Mouse (Mus musculus): ENCODE results near the gene Plxnb3.

Plxnb3 gene

DNA sequence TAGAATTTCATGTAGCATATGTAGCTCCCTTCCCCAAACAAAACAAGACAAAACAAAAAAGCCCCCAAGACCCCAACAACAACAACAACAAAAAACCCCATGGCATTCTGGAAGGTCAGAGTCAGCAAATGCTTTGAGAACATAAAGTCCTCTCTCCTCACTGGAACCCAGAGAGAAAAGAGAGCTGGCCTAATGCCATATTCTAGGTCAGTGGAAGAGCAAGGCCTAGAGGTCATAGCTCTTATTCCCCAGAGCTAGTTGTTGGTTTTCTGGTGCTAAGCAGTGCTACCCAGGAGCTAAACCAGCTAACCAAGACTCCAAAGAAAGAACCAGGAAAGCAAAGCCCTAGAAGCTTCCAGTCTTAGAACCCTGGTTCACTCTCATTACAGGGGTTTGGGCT lies 28.8 kb downstream of the Plxnb3 start:
- no peak for DNase-seq (ENCODE audit: low read depth)

DNA sequence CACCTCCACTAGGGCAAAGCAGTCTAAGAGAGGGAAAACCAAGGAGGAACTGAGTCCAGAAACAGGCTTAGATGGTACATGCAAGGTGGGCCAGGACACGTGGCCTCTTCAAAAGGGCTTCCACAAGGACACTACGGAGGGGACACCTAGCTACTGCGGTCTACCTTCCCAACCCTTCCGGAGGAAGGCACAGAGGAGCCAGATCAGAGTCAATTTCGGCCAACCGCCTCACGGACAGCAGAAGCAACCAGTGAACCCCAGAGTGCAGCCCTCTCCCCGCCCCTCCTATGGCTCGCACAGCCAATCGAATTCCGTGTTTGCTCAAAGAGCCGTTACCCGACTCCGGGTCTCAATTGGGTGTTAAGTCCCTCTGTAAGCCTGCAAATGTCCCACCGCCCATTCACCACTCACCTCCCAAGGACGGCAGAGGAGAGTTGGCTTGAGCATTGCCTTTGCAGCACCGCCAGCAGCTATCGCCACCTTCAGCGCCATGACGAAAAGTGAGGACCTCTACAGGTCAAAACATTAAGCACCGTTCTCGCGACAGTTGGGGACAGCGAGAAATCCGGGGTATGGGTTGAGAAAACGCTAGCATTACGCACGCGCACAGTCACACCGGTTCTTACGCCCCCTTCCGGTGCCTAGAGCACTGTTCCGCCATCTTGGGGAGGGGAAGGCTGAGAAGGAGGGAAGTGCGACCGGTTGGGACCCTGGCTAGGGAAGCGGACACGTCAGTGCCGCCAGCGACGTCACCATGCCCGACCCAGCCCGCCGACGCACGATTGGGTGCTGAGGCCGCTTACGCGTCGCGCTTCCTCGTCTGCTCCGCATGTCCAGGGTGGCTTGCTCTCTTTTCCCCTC lies 29.7 kb downstream of the Plxnb3 start, which contains the start of the genes Idh3g and Ssr4:
Gene Idh3g (minus strand): TSS at position 534 of the 861 bp plus-strand sequence.
Gene Ssr4 (plus strand): TSS at position 665 of the 861 bp plus-strand sequence.
- DNase-seq (ENCODE audit: low read depth): peak; percentile 92

DNA sequence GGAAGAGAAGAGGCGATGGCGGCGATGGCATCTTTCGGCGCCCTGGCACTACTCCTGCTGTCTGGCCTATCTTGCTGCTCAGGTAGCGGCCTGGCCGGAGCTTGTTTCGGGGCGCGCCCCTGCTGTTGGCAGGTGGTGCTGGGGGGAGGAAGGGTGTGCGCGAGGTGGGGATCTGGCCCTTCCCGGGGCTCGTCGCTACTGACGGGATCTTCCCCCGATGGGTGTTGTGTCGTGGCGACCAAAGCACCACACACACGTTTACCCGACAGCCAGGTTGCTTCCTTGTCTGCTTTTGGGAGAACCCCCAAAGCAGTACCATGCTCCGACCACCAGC lies 30.3 kb downstream of the Plxnb3 start:
- no peak for DNase-seq (ENCODE audit: low read depth)

DNA sequence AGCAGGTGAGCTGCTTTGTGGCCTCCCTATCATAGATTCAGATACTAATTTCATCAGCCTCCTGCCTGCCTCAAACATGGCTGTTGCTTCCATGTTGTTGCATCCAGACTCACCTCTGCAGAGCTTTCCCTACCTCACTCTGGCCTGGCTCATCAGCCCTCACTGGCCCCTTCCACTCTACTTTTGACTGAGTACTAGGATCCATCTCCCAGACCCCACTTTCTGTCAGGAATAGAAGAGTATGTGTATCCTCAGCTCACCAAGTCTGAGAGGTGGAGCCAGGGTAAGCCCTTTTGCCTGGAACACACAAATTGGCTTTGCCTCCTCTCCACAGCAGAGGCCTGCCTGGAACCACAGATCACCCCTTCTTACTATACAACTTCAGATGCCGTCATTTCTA lies 31.6 kb downstream of the Plxnb3 start:
- no peak for DNase-seq (ENCODE audit: low read depth)

DNA sequence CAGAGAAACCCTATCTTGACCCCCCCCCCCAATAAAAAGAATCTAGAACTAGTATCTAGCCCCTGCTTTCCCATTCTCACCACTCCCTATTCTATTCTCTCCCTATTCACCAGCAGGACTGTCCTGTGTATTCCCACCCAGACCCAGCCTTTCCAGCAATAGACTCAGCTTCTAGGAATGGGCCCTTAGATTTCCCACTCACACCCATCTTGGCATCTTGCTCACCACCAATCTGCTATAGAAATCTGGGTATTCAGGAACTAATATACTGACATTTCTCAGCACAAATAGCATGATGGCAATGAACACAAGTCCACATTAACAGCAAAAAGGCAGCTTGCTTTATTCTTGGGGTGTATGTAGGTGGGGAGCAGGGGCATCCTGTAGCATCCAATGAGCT lies 36.1 kb downstream of the Plxnb3 start:
- DNase-seq (ENCODE audit: low read depth): no peak

DNA sequence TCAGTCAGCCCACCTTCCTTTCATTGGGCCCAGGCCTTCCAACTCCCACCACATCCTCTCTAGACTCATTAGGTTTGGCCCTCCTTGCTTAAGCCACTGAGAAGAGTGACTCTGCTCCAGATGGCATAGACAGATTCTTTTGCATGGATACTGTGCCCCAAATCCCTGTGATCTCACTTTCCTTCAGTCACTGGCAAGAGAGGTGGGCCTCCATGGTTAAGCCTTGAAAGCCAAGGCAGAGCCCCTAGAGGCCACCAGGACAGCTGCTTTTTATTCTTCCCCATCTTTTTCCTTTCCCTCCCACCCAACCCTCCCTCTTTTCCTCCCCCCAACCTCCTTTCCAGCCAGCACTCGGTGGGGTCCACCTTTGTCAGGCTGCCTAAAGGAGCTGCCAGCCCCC lies 36.6 kb downstream of the Plxnb3 start:
- DNase-seq (ENCODE audit: low read depth): no peak

DNA sequence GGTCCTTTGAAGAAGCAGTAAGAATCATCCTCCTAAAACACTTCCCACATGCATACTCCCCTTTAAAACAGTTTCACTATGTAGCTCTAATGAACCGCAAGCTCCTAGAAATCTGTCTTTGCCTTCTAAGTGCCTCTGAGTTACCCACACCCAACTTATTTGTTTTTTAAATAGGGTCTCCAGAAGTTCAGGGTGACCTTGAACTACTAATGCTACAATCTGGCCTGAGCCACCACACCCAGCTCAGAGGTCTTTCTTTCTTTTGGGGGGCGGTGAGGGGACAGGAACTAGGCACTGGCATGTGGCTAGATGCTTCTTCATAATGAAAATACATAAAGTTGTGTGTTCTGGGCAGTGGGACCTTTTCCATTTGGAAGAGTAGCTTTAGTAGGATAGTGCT lies 40.6 kb downstream of the Plxnb3 start:
- DNase-seq (ENCODE audit: low read depth): no peak

DNA sequence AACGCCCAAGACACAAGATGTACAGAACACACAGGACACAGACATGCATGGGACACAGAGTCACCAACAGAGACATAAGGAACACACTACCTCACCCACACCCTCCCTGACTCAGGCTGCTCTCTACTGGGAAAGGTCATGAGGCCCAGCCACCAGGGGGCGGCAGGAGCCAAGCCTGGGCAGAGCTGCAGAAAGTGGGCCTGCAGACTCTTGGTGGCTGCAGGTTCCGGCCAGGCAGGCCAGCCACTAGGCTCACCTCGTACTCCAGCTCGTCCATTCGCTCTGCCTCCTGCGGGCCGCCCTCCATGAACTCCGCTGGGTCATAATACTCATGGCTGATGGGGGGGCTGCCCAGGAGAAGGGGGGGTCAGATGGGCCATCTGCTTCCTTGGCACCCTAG lies 41.6 kb downstream of the Plxnb3 start:
- peak; percentile 36 for DNase-seq (ENCODE audit: low read depth)

DNA sequence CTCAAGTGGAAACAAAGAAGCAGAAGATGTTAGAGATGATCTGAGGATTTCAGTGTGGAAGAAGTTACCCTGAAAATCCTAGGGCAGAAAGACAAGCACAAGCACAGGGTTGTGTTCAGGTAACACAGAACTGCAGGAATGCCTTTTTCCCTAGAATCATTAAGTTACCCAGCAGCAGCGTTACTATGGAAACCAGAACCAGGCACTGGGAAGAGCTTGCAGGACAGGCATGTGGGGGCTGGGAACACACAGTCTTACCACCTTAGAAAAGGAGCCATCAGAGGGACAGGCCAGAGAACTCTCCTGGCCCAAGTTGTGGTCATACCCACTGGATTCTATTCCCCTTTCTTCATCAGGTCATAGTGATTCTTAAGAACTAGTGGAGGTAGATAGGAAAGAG lies 48.9 kb downstream of the Plxnb3 start:
- DNase-seq (ENCODE audit: low read depth): no peak

DNA sequence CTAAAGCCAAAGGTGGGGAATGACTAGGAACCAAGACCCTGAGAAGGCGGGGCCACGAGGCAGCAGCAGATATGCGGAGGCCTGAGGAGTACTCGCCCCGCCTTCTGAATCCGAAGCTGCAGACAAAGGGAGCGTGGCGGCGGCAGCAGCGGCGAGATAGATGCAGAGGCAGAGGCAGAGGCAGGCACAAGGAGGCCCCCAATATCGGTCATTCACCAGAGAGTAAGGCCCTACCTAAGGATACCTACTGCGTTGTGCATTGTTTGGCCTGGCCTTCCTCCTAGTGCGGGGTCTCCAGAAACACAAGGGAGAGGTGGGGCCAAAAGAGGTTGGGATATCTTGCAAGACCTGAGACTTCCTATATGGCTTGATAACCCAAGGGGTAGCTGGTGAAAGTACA lies 58.2 kb downstream of the Plxnb3 start:
- DNase-seq (ENCODE audit: low read depth): no peak

DNA sequence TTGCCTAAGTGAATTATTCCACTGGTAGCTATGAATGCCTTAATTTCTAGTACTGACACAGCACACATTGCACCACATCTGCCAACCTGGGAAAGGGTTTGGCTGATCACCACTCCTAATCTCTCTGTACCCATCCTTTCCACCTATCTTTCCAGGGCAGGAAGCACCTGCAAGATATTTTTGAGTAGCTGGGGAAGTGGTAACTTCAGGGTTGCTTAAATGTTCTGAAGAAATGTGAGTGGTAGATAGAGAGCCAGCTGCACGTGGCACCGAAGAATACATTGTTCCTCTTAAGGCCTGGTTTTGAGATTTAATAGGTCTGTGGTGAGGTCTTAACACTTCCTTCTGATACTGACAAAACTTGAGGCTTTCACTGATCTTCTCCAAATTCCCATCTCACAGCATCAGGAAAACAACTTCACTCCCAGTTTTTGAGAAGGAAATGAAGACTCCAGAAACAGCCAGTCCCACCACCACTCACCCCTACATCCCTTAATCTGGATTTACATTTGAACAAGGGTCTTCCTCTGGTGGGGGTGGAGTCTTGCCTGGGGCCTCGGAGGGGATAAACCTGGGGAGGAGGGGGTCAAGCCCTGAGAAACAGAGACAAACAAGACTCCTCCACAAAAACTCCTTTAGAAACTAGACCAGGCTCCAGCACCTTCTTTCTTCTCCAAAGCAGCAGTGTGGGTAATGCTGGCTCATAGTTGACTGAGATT lies 59.9 kb downstream of the Plxnb3 start:
- DNase-seq (ENCODE audit: low read depth): no peak
